Mouse (Mus musculus): ENCODE results near the gene Zbp1. TPM values are rescaled to one million over a fixed set of nuclear protein-coding genes. Genes with fewer than 3 reads are reported as not detected.

Zbp1 gene
- polyA plus RNA-seq, 1 experiment from 2014 or later: 0.54 TPM

DNA sequence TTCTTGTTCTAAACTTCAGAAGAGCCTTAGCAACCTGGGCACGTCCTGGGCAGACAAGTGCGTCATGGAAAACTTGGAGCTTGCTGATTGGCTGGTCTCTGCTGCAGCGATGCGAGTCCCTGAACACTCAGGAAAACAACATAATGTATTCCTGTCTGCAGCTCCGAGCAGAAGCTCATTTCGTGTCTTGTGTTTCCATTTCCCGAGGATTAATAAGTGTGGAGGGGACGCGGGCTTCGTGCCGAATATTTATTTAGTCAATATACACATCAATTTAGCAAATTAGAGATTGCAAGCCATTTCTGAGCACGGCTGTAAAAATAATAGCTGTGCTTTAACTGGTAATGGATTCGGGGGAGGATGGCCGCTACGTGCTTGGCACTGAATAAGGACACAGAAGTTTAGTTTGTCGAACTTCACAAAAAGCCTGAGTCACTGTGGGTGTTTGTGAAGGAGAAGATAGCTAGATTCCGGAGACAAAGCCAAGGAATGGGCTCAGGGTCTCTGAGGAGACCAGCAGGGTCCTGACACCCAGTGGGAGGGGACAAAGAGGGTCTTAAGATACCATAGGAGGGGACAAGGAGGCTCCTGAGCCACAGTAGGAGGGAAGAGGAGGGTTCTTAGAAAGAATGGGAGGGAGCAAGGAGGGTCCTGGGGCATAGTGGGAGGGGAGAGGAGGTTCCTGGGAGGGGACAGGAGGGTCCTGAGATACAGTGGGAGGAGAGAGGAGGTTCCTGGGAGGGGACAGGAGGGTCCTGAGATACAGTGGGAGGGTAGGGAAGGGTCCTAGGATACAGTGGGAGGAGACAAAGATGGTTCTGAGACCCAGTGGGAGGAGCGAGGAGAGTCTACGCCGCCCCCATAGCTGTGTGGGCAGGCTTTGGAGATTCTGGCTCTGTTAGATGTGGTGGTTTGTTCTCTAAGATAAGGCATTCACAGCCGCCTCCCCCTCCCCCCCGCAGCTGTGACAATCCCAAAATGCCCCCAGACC lies 44.9 kb downstream of the Zbp1 start:
- Histone ChIP-seq H3K27ac (replicated peaks; ENCODE audit: low read depth, low read length) (peak overlapping the region; percentile 98), H3K27me3 (replicated peaks; ENCODE audit: control insufficient read depth, insufficient read depth, low read length) (peaks cover 3% of the 10 kb centered on the region; the same call in 1 of the 2 replicates), H3K4me3 (ENCODE audit: low read depth, low read length) (peak overlapping the region; percentile 36), H3K9ac (ENCODE audit: low read depth, low read length) (peak overlapping the region; percentile 47), H3K9me3 (ENCODE audit: control insufficient read depth, low read length) (no peaks in the 10 kb centered on the region), H3K36me3 (ENCODE audit: control insufficient read depth, insufficient read depth, low read length) (no peaks in the 10 kb centered on the region), H3K4me1 (ENCODE audit: control insufficient read depth, insufficient read depth, low read length) (peaks cover 24% of the 10 kb centered on the region), H3K4me2 (ENCODE audit: low read depth, low read length) (peak overlapping the region; percentile 64)
- ATAC-seq (ENCODE audit: low read depth) (peak; percentile 90), DNase-seq (ENCODE audit: low spot score) (peak; percentile 95)
- WGBS: 3% methylated on average over 21 of the region's 22 CpGs

GRCm38 (mm10) chr2:173173008-173173407 lies 45.7 kb downstream of the Zbp1 start:
- no peak for ATAC-seq (ENCODE audit: low read depth)
- Histone ChIP-seq H3K9ac (ENCODE audit: low read depth, low read length) (peak overlapping the region; percentile 47; the same call in 1 of the 2 replicates), H3K36me3 (ENCODE audit: control insufficient read depth, insufficient read depth, low read length) (no peaks in the 10 kb centered on the region), H3K4me2 (ENCODE audit: low read depth, low read length) (peak overlapping the region; percentile 64), H3K4me3 (ENCODE audit: low read depth, low read length) (no peak overlapping the region), H3K4me1 (ENCODE audit: control insufficient read depth, insufficient read depth, low read length) (peaks cover 24% of the 10 kb centered on the region), H3K27me3 (replicated peaks; ENCODE audit: control insufficient read depth, insufficient read depth, low read length) (peaks cover 3% of the 10 kb centered on the region; the same call in 1 of the 2 replicates), H3K9me3 (ENCODE audit: control insufficient read depth, low read length) (no peaks in the 10 kb centered on the region), H3K27ac (replicated peaks; ENCODE audit: low read depth, low read length) (peak overlapping the region; percentile 98)
- WGBS: 32% methylated on average over 2 of the region's 2 CpGs
- DNase-seq (ENCODE audit: low spot score): peak; percentile 43

DNA sequence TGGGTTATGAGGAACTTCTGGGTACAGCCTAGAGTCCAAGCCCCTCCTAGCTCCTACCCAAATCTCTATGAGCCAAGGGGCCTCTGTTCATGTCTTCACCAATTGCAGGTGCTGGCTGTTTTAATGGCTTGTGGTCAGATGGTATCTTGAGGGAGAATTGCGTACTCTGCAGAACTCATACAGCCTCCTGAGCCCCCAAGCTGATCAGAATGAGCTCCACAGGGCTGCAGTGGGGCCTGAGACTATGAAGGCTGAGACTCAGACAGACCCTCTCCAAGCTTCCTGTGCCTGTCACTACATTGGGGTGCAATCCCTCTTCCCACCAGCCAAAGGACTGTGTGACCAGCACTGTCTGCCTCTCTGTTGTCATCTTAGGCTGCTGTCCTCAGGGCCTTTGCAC lies 46.3 kb downstream of the Zbp1 start:
- peaks cover 3% of the 10 kb centered on the region; the same call in 1 of the 2 replicates for H3K27me3 ChIP-seq (replicated peaks; ENCODE audit: control insufficient read depth, insufficient read depth, low read length)
- H3K4me2 ChIP-seq (ENCODE audit: low read depth, low read length): no peak overlapping the region
- 89% methylated on average over 1 of the region's 1 CpGs for WGBS
- H3K9ac ChIP-seq (ENCODE audit: low read depth, low read length): no peak overlapping the region
- H3K4me1 ChIP-seq (ENCODE audit: control insufficient read depth, insufficient read depth, low read length): peaks cover 24% of the 10 kb centered on the region
- DNase-seq (ENCODE audit: low spot score) (no peak), ATAC-seq (ENCODE audit: low read depth) (no peak)
- H3K36me3 ChIP-seq (ENCODE audit: control insufficient read depth, insufficient read depth, low read length): no peaks in the 10 kb centered on the region
- peak overlapping the region; percentile 98 for H3K27ac ChIP-seq (replicated peaks; ENCODE audit: low read depth, low read length)
- no peak overlapping the region for H3K4me3 ChIP-seq (ENCODE audit: low read depth, low read length)
- H3K9me3 ChIP-seq (ENCODE audit: control insufficient read depth, low read length): no peaks in the 10 kb centered on the region

GRCm38 (mm10) chr2:173171956-173172355 lies 46.8 kb downstream of the Zbp1 start:
- 73% methylated on average over 5 of the region's 5 CpGs for WGBS
- no peaks in the 10 kb centered on the region for H3K36me3 ChIP-seq (ENCODE audit: control insufficient read depth, insufficient read depth, low read length)
- DNase-seq (ENCODE audit: low spot score) (no peak), ATAC-seq (ENCODE audit: low read depth) (no peak)
- peaks cover 3% of the 10 kb centered on the region; the same call in 1 of the 2 replicates for H3K27me3 ChIP-seq (replicated peaks; ENCODE audit: control insufficient read depth, insufficient read depth, low read length)
- H3K9me3 ChIP-seq (ENCODE audit: control insufficient read depth, low read length): no peaks in the 10 kb centered on the region
- peak overlapping the region; percentile 22; the same call in 1 of the 2 replicates for H3K4me3 ChIP-seq (ENCODE audit: low read depth, low read length)
- peak overlapping the region; percentile 54; the same call in 1 of the 2 replicates for H3K4me2 ChIP-seq (ENCODE audit: low read depth, low read length)
- peak overlapping the region; percentile 98 for H3K27ac ChIP-seq (replicated peaks; ENCODE audit: low read depth, low read length)
- H3K9ac ChIP-seq (ENCODE audit: low read depth, low read length): no peak overlapping the region
- H3K4me1 ChIP-seq (ENCODE audit: control insufficient read depth, insufficient read depth, low read length): peaks cover 24% of the 10 kb centered on the region

GRCm38 (mm10) chr2:173171470-173171869 lies 47.3 kb downstream of the Zbp1 start:
- 6% methylated on average over 21 of the region's 30 CpGs for WGBS
- DNase-seq (ENCODE audit: low spot score) (peak; percentile 75), ATAC-seq (ENCODE audit: low read depth) (no peak)
- Histone ChIP-seq H3K4me2 (ENCODE audit: low read depth, low read length) (peak overlapping the region; percentile 54), H3K9ac (ENCODE audit: low read depth, low read length) (peak overlapping the region; percentile 58), H3K4me1 (ENCODE audit: control insufficient read depth, insufficient read depth, low read length) (peaks cover 24% of the 10 kb centered on the region), H3K27ac (replicated peaks; ENCODE audit: low read depth, low read length) (peak overlapping the region; percentile 98; the same call in 1 of the 2 replicates), H3K27me3 (replicated peaks; ENCODE audit: control insufficient read depth, insufficient read depth, low read length) (peaks cover 3% of the 10 kb centered on the region; the same call in 1 of the 2 replicates), H3K36me3 (ENCODE audit: control insufficient read depth, insufficient read depth, low read length) (no peaks in the 10 kb centered on the region), H3K9me3 (ENCODE audit: control insufficient read depth, low read length) (no peaks in the 10 kb centered on the region), H3K4me3 (ENCODE audit: low read depth, low read length) (peak overlapping the region; percentile 22)

- H3K9me3 ChIP-seq (ENCODE audit: control insufficient read depth, low read length): no peaks in the 10 kb centered on the region
- H3K36me3 ChIP-seq (ENCODE audit: control insufficient read depth, insufficient read depth, low read length): no peaks in the 10 kb centered on the region
- H3K9ac ChIP-seq (ENCODE audit: low read depth, low read length): no peak overlapping the region
- peaks cover 3% of the 10 kb centered on the region; the same call in 1 of the 2 replicates for H3K27me3 ChIP-seq (replicated peaks; ENCODE audit: control insufficient read depth, insufficient read depth, low read length)
- H3K4me2 ChIP-seq (ENCODE audit: low read depth, low read length): no peak overlapping the region
- no peak overlapping the region for H3K27ac ChIP-seq (replicated peaks; ENCODE audit: low read depth, low read length)
- no peak for DNase-seq (ENCODE audit: low spot score)
- H3K4me3 ChIP-seq (ENCODE audit: low read depth, low read length): no peak overlapping the region
- 73% methylated on average over 2 of the region's 2 CpGs for WGBS
- ATAC-seq (ENCODE audit: low read depth): no peak
- H3K4me1 ChIP-seq (ENCODE audit: control insufficient read depth, insufficient read depth, low read length): peaks cover 24% of the 10 kb centered on the region
Measured at GRCm38 (mm10) chr2:173170715-173171114, 48.0 kb downstream of the Zbp1 start.

GRCm38 (mm10) chr2:173170081-173170480 lies 48.6 kb downstream of the Zbp1 start:
- ATAC-seq (ENCODE audit: low read depth): no peak
- 74% methylated on average over 2 of the region's 2 CpGs for WGBS
- Histone ChIP-seq H3K4me3 (ENCODE audit: low read depth, low read length) (no peak overlapping the region), H3K36me3 (ENCODE audit: control insufficient read depth, insufficient read depth, low read length) (no peaks in the 10 kb centered on the region), H3K9ac (ENCODE audit: low read depth, low read length) (no peak overlapping the region), H3K27me3 (replicated peaks; ENCODE audit: control insufficient read depth, insufficient read depth, low read length) (peaks cover 3% of the 10 kb centered on the region; the same call in 1 of the 2 replicates), H3K4me1 (ENCODE audit: control insufficient read depth, insufficient read depth, low read length) (peaks cover 24% of the 10 kb centered on the region), H3K27ac (replicated peaks; ENCODE audit: low read depth, low read length) (no peak overlapping the region), H3K9me3 (ENCODE audit: control insufficient read depth, low read length) (no peaks in the 10 kb centered on the region), H3K4me2 (ENCODE audit: low read depth, low read length) (no peak overlapping the region)
- no peak for DNase-seq (ENCODE audit: low spot score)

DNA sequence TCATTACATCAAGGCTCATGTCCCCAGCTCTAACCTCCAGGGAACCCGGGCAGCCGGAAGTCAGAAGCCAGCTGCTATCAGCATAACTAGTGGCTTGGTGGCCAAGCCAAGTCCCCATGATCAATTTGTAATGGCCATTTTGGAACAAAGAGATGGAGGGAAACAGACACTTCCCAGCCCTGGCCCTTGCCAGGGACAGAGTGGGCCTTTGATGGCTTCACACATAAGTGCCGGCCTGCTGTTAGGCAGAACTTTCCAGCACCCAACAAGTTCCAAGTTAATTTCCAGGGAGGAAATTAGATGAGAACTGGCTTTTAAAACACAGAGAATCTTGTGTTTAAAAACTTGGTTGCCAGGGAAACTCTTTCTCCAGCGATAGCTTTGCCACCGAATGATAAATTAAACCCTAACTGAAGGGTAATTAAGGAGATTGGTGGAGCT lies 50.3 kb downstream of the Zbp1 start:
- H3K4me1 ChIP-seq (ENCODE audit: control insufficient read depth, insufficient read depth, low read length): peaks cover 24% of the 10 kb centered on the region
- DNase-seq (ENCODE audit: low spot score) (no peak), ATAC-seq (ENCODE audit: low read depth) (no peak)
- no peaks in the 10 kb centered on the region for H3K36me3 ChIP-seq (ENCODE audit: control insufficient read depth, insufficient read depth, low read length)
- H3K4me2 ChIP-seq (ENCODE audit: low read depth, low read length): no peak overlapping the region
- H3K4me3 ChIP-seq (ENCODE audit: low read depth, low read length): no peak overlapping the region
- H3K9me3 ChIP-seq (ENCODE audit: control insufficient read depth, low read length): no peaks in the 10 kb centered on the region
- WGBS: 70% methylated on average over 5 of the region's 5 CpGs
- H3K27me3 ChIP-seq (replicated peaks; ENCODE audit: control insufficient read depth, insufficient read depth, low read length): peaks cover 3% of the 10 kb centered on the region; the same call in 1 of the 2 replicates
- H3K9ac ChIP-seq (ENCODE audit: low read depth, low read length): no peak overlapping the region
- H3K27ac ChIP-seq (replicated peaks; ENCODE audit: low read depth, low read length): no peak overlapping the region
